Mouse (Mus musculus) hindbrain, embryonic 12.5 days (tissue): Measurements from ENCODE around the gene Myadm. TPM values are rescaled to one million over a fixed set of nuclear protein-coding genes. Genes with fewer than 3 reads are reported as not detected.

Source experiments
- ATAC-seq: fragments of 200-750 bp; cut with Nextera tagmentation; 2 replicates; pipeline ENCODE4 v1.8.0; 2017; ENCODE audit warnings: moderate TSS enrichment; ENCODE audit not compliant: low FRiP score
- H3K27ac ChIP-seq: fragments of 300-500 bp; sonication (generic); 2 replicates; pipeline ENCODE4 v1.5.1; 2016; ENCODE audit warnings: mild to moderate bottlenecking
- H3K27me3 ChIP-seq: fragments of 300-500 bp; sonication (generic); 2 replicates; pipeline ENCODE4 v1.6.1; 2016; ENCODE audit warnings: mild to moderate bottlenecking
- H3K36me3 ChIP-seq: fragments of 300-500 bp; sonication (generic); 2 replicates; pipeline ENCODE4 v1.6.1; 2016; ENCODE audit warnings: mild to moderate bottlenecking
- H3K4me1 ChIP-seq: fragments of 300-500 bp; sonication (generic); 2 replicates; pipeline ENCODE4 v1.6.1; 2016
- H3K4me2 ChIP-seq: fragments of 300-500 bp; sonication (generic); replicated peaks from 2 replicates; pipeline ENCODE4 v1.6.1; 2016; ENCODE audit warnings: mild to moderate bottlenecking
- H3K4me3 ChIP-seq: fragments of 300-500 bp; sonication (generic); 2 replicates; pipeline ENCODE4 v1.5.1; 2016; ENCODE audit warnings: mild to moderate bottlenecking
- H3K9ac ChIP-seq: fragments of 300-500 bp; sonication (generic); 2 replicates; pipeline ENCODE4 v1.6.1; 2016; ENCODE audit warnings: mild to moderate bottlenecking, moderate library complexity
- H3K9me3 ChIP-seq: fragments of 300-500 bp; sonication (generic); replicated peaks from 2 replicates; pipeline ENCODE4 v1.6.1; 2016; ENCODE audit warnings: mild to moderate bottlenecking
- WGBS: fragments of 180-500 bp; shearing (Covaris S2); methylation state at CpG from one replicate; pipeline ENCODE4 v1.1.7; 2016; 5-methylcytosine and 5-hydroxymethylcytosine counted together
- polyA plus RNA-seq: library from polyadenylated mRNA; unstranded; fragments of >200 nt; fragmentation: Nextera tagmentation; extraction: Ambion mirVana; gene quantifications from 2 replicates; pipeline ENCODE4 v1.2.1, GENCODE M21; 2016

The Myadm gene
- polyA plus RNA-seq, 1 experiment from 2014 or later, result 36.1 TPM

GRCm38 (mm10) chr7:3349775-3350174 is 60.9 kb downstream of the Myadm start:
- no peaks in the 10 kb centered on the region for H3K4me1 ChIP-seq
- ATAC-seq, result no peak
- no peak overlapping the region for H3K27ac ChIP-seq
- H3K9ac ChIP-seq, result no peak overlapping the region
- no peak overlapping the region for H3K4me3 ChIP-seq
- H3K9me3 ChIP-seq, result no peaks in the 10 kb centered on the region
- WGBS, result 91% methylated on average over 9 of the region's 9 CpGs
- H3K4me2 ChIP-seq, result no peak overlapping the region
- no peaks in the 10 kb centered on the region for H3K27me3 ChIP-seq
- peaks cover 72% of the 10 kb centered on the region for H3K36me3 ChIP-seq

Other genes starting within 250 kb of the Myadm start
- 0.14 and 0.23 TPM in 2 replicates for gene AU018091, start 119.9 kb upstream of the Myadm start, polyA plus RNA-seq
- gene Nlrp12, start 39.3 kb upstream of the Myadm start, polyA plus RNA-seq, result not detected in 2 replicates
- 0.35 and 0.39 TPM in 2 replicates for gene Prkcg, start 99 bp downstream of the Myadm start, polyA plus RNA-seq
- gene Cacng7, start 43.9 kb downstream of the Myadm start, polyA plus RNA-seq, result 3.7 and 4.6 TPM in 2 replicates
- 7.9 and 8.6 TPM in 2 replicates for gene Cacng8, start 101.6 kb downstream of the Myadm start, polyA plus RNA-seq
- gene Cacng6, start 135.1 kb downstream of the Myadm start, polyA plus RNA-seq, result 0.27 and 1.4 TPM in 2 replicates
- gene Tarm1, start 213.5 kb downstream of the Myadm start, polyA plus RNA-seq, result not detected in 2 replicates